Comparison of ENCODE assay signal across 6 mouse cellular contexts in the genomic region with DNA sequence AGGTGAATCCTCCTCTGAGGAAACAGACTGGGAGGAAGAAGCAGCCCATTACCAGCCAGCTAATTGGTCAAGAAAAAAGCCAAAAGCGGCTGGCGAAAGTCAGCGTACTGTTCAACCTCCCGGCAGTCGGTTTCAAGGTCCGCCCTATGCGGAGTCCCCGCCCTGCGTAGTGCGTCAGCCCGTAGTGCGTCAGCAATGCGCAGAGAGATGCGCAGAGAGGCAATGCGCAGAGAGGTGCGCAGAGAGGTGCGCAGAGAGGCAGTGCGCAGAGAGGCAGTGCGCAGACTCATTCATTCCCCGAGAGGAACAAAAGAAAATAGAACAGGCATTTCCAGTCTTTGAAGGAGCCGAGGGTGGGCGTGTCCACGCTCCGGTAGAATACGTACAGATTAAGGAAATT.
DNase-seq lines count a peak whose midpoint lies in the region.
"Not testable (repeated sequence)": the region's sequence is repeated elsewhere in the genome, so short reads cannot be mapped to it uniquely, and the experiment has no call there.

No protein-coding gene starts in this region.

- DNase-seq in cerebellum, adult 11-12 months = peak; percentile 61
- DNase-seq in heart, adult 11 months = peak; percentile 89
- peak; percentile 11 to 14 for DNase-seq in layer of hippocampus, postnatal 36 days
- DNase-seq in thymus, postnatal 14 days = peak; percentile 26

- H3K36me3 ChIP-seq in erythroblast, embryonic 14.5 days (ENCODE audit: control insufficient read depth); megakaryocyte, embryonic 14.5 days (replicated peaks; ENCODE audit: low read length): not testable (repeated sequence)

- H3K9me3 ChIP-seq in erythroblast, embryonic 14.5 days (ENCODE audit: control insufficient read depth, low read length); megakaryocyte, embryonic 14.5 days: not testable (repeated sequence)

- not testable (repeated sequence) for H3K4me1 ChIP-seq in erythroblast, embryonic 14.5 days (ENCODE audit: control insufficient read depth); megakaryocyte, embryonic 14.5 days

- H3K27me3 ChIP-seq in erythroblast, embryonic 14.5 days (ENCODE audit: control insufficient read depth); megakaryocyte, embryonic 14.5 days (replicated peaks): not testable (repeated sequence)

- peak overlapping the region; percentile 50 for H3K4me3 ChIP-seq in erythroblast, embryonic 14.5 days (replicated peaks)
- H3K4me3 ChIP-seq in megakaryocyte, embryonic 14.5 days (replicated peaks) = peak overlapping the region; percentile 69

Comparison
In these comparisons a context has a peak if more than half of its experiments do, and no peak if none do; other contexts are left out.
1. Peak in every context shown above with its lines: DNase-seq and H3K4me3 ChIP-seq.
2. DNase-seq: peak in every context shown above with its lines; median percentile 89 in heart, adult 11 months; 61 in cerebellum, adult 11-12 months; 26 in thymus, postnatal 14 days; 12 in layer of hippocampus, postnatal 36 days.